Comparison of ENCODE assay signal across 17 mouse cellular contexts in genomic region chr8:47026841-47027490, GRCm38 (mm10). TPM values are rescaled to one million over a fixed set of nuclear protein-coding genes. Genes with fewer than 3 reads are reported as not detected.
DNase-seq lines count a peak whose midpoint lies in the region; ATAC-seq lines count a peak whose summit lies in the region.
"Had no signal": no experiment of that assay in that cellular context is flagged by ENCODE, and none has a peak within 500 bp of the region (broad histone marks: within the 10 kb centered on the region; RNA-seq: fewer than 3 reads in every experiment).

No protein-coding gene starts in this region.

- no peaks in the 10 kb centered on the region for H3K36me3 ChIP-seq in heart, embryonic 11.5 days (ENCODE audit: control insufficient read depth, insufficient read depth, low read length)
- no peaks in the 10 kb centered on the region for H3K36me3 ChIP-seq in heart, embryonic 15.5 days
- H3K36me3 ChIP-seq in midbrain, embryonic 10.5 days: no peaks in the 10 kb centered on the region
- H3K36me3 ChIP-seq in midbrain, embryonic 11.5 days (ENCODE audit: control insufficient read depth, insufficient read depth, low read length): no peaks in the 10 kb centered on the region
- H3K36me3 ChIP-seq: embryonic facial prominence, embryonic 10.5 days; forebrain, embryonic 15.5 days; hindbrain, embryonic 12.5 days had no signal

- ATAC-seq in heart, embryonic 11.5 days (replicated peaks; ENCODE audit: insufficient number of reproducible peaks, low FRiP score, low TSS enrichment): no peak
- no peak for ATAC-seq in heart, embryonic 15.5 days (replicated peaks; ENCODE audit: insufficient number of reproducible peaks, insufficient read depth, low FRiP score, low read depth)
- no peak for ATAC-seq in midbrain, embryonic 11.5 days (ENCODE audit: low FRiP score)
- ATAC-seq: forebrain, embryonic 15.5 days; hindbrain, embryonic 16.5 days; inflammation-experienced regulatory T-cells, adult 6 months; intestine, postnatal 0 days had no signal

- intact Hi-C loops in heart, postnatal 14 days (cut with DNase I): no loop called here
- intact Hi-C loops in left cerebral cortex, postnatal 36 days (cut with DNase I): no loop called here

- DNase-seq in heart, adult 18-20 months: no peak
- DNase-seq in heart, postnatal 14 days: no peak
- DNase-seq in midbrain, embryonic 10.5 days (ENCODE audit: low spot score): no peak
- DNase-seq in midbrain, embryonic 11.5 days (ENCODE audit: low spot score, missing footprints): no peak
- DNase-seq in left cerebral cortex, postnatal 36 days (ENCODE audit: low spot score in 2 of 2): no peak
- DNase-seq: adrenal gland, adult 2 months; adrenal gland, postnatal 25 days; cerebellum, adult 2 months; kidney, adult 8-10 months had no signal

- H3K27ac ChIP-seq in heart, embryonic 11.5 days (ENCODE audit: low read depth, low read length): no peak overlapping the region
- no peak overlapping the region for H3K27ac ChIP-seq in heart, embryonic 15.5 days
- H3K27ac ChIP-seq in midbrain, embryonic 10.5 days (replicated peaks): peak overlapping the region; percentile 64; the same call in 1 of the 2 replicates
- no peak overlapping the region for H3K27ac ChIP-seq in midbrain, embryonic 11.5 days (ENCODE audit: low read depth, low read length)
- H3K27ac ChIP-seq: embryonic facial prominence, embryonic 10.5 days; forebrain, embryonic 15.5 days; hindbrain, embryonic 12.5 days had no signal

- peak overlapping the region; percentile 51 for H3K4me2 ChIP-seq in heart, embryonic 11.5 days
- peak overlapping the region; percentile 50 for H3K4me2 ChIP-seq in heart, embryonic 15.5 days
- no peak overlapping the region for H3K4me2 ChIP-seq in midbrain, embryonic 11.5 days
- H3K4me2 ChIP-seq: forebrain, embryonic 15.5 days; hindbrain, embryonic 12.5 days had no signal

- WGBS in heart, embryonic 11.5 days (ENCODE audit: insufficient replicate concordance): 61% methylated on average over 10 of the region's 10 CpGs
- WGBS in heart, embryonic 15.5 days: 40% methylated on average over 10 of the region's 10 CpGs
- 71% methylated on average over 10 of the region's 10 CpGs for WGBS in midbrain, embryonic 10.5 days
- WGBS in midbrain, embryonic 11.5 days: 66% methylated on average over 10 of the region's 10 CpGs

- no peaks in the 10 kb centered on the region for H3K27me3 ChIP-seq in heart, embryonic 11.5 days (ENCODE audit: control insufficient read depth, insufficient read depth, low read length)
- no peaks in the 10 kb centered on the region for H3K27me3 ChIP-seq in heart, embryonic 15.5 days
- peaks cover 58% of the 10 kb centered on the region for H3K27me3 ChIP-seq in midbrain, embryonic 10.5 days (ENCODE audit: low read depth, poor library complexity, severe bottlenecking)
- no peaks in the 10 kb centered on the region for H3K27me3 ChIP-seq in midbrain, embryonic 11.5 days (ENCODE audit: control insufficient read depth, insufficient read depth, low read length)
- H3K27me3 ChIP-seq: forebrain, embryonic 15.5 days had no signal

- H3K9me3 ChIP-seq in heart, embryonic 11.5 days (replicated peaks; ENCODE audit: control insufficient read depth, low read length): no peaks in the 10 kb centered on the region
- H3K9me3 ChIP-seq in heart, embryonic 15.5 days (replicated peaks): no peaks in the 10 kb centered on the region
- 0 out of 2 replicates have a peak, but pooled peaks cover 6% of the 10 kb centered on the region for H3K9me3 ChIP-seq in midbrain, embryonic 10.5 days (replicated peaks)
- no peaks in the 10 kb centered on the region for H3K9me3 ChIP-seq in midbrain, embryonic 11.5 days (ENCODE audit: control insufficient read depth, low read length)
- H3K9me3 ChIP-seq: embryonic facial prominence, embryonic 10.5 days; forebrain, embryonic 15.5 days; hindbrain, embryonic 12.5 days had no signal

- H3K9ac ChIP-seq in heart, embryonic 11.5 days (ENCODE audit: low read depth, low read length): no peak overlapping the region
- no peak overlapping the region for H3K9ac ChIP-seq in heart, embryonic 15.5 days
- no peak overlapping the region for H3K9ac ChIP-seq in midbrain, embryonic 11.5 days (ENCODE audit: low read length)
- H3K9ac ChIP-seq: forebrain, embryonic 15.5 days; hindbrain, embryonic 12.5 days had no signal

- 0 out of 2 replicates have a peak, but pooled peaks cover 5% of the 10 kb centered on the region for H3K4me1 ChIP-seq in heart, embryonic 11.5 days (ENCODE audit: control insufficient read depth, insufficient read depth, low read length)
- H3K4me1 ChIP-seq in heart, embryonic 15.5 days (replicated peaks): 0 out of 2 replicates have a peak, but pooled peaks cover 5% of the 10 kb centered on the region
- H3K4me1 ChIP-seq in midbrain, embryonic 10.5 days: peaks cover 40% of the 10 kb centered on the region
- peaks cover 6% of the 10 kb centered on the region; the same call in 1 of the 2 replicates for H3K4me1 ChIP-seq in midbrain, embryonic 11.5 days (ENCODE audit: control insufficient read depth, insufficient read depth, low read length)
- H3K4me1 ChIP-seq: forebrain, embryonic 15.5 days had no signal

- 0 out of 2 replicates have a peak overlapping the region, but pooled peaks have one; percentile 8 for H3K4me3 ChIP-seq in heart, embryonic 11.5 days (ENCODE audit: low read depth, low read length)
- peak overlapping the region; percentile 21 for H3K4me3 ChIP-seq in heart, embryonic 15.5 days
- no peak overlapping the region for H3K4me3 ChIP-seq in midbrain, embryonic 10.5 days
- H3K4me3 ChIP-seq in midbrain, embryonic 11.5 days (ENCODE audit: low read depth, low read length): no peak overlapping the region
- H3K4me3 ChIP-seq: embryonic facial prominence, embryonic 10.5 days; forebrain, embryonic 15.5 days; hindbrain, embryonic 12.5 days had no signal

RNA-seq across cellular contexts. Expression of gene Enpp6, which starts 40.3 kb away (rescaled TPM):
- 2.1 and 2.5 TPM in 2 replicates for polyA plus RNA-seq in heart, embryonic 11.5 days (2014; fragmentation: Nextera tagmentation; extraction: Ambion mirVana)
- 1 to 10 TPM; 2.8 to 3.9 TPM for total RNA-seq in heart, adult 18-20 months (2021)
- 2.7 and 4.3 TPM in 2 replicates for polyA plus RNA-seq in heart, embryonic 15.5 days (2015; fragmentation: Nextera tagmentation; extraction: Ambion mirVana)
- 1 to 10 TPM; 5.2 to 5.5 TPM for total RNA-seq in heart, postnatal 14 days (2021)
- polyA plus RNA-seq in midbrain, embryonic 10.5 days (2016; fragmentation: Nextera tagmentation; extraction: Ambion mirVana): 0.16 and 0.17 TPM in 2 replicates
- polyA plus RNA-seq in midbrain, embryonic 11.5 days (2014; fragmentation: Nextera tagmentation; extraction: Ambion mirVana): 0.19 and 0.37 TPM in 2 replicates
- 1 to 10 TPM; 7.3 to 8.6 TPM for total RNA-seq in left cerebral cortex, postnatal 36 days (2021)

Comparison
In these comparisons a context has a peak if more than half of its experiments do, and no peak if none do; other contexts are left out.
1. H3K4me3 ChIP-seq: peak in heart, embryonic 11.5 days (single experiment) and heart, embryonic 15.5 days (single experiment); none in midbrain, embryonic 10.5 days (single experiment) and midbrain, embryonic 11.5 days (single experiment).